Mouse (Mus musculus) erythroblast, embryonic 14.5 days (primary cell): Measurements from ENCODE around the gene Arhgap35. TPM values are rescaled to one million over a fixed set of nuclear protein-coding genes. Genes with fewer than 3 reads are reported as not detected.

Source experiments
- H3K27me3 ChIP-seq: 2 replicates; pipeline ENCODE4 v1.6.1; 2012; ENCODE audit warnings: inconsistent platforms; ENCODE audit not compliant: control insufficient read depth
- H3K36me3 ChIP-seq: 2 replicates; pipeline ENCODE4 v1.6.1; 2012; ENCODE audit warnings: mild to moderate bottlenecking, inconsistent platforms; ENCODE audit not compliant: control insufficient read depth
- H3K4me1 ChIP-seq: 2 replicates; pipeline ENCODE4 v1.6.1; 2012; ENCODE audit warnings: inconsistent platforms; ENCODE audit not compliant: control insufficient read depth
- H3K4me3 ChIP-seq: replicated peaks from 2 replicates; pipeline ENCODE3; 2012; ENCODE audit warnings: moderate library complexity, mild to moderate bottlenecking, inconsistent platforms
- H3K9me3 ChIP-seq: 2 replicates; pipeline ENCODE4 v1.6.1; 2012; ENCODE audit warnings: low read length, inconsistent platforms, mixed read lengths; ENCODE audit not compliant: control insufficient read depth
- GATA1 ChIP-seq: IDR thresholded peaks from 2 replicates; pipeline ENCODE4 v1.6.1; 2012; ENCODE audit warnings: low read length, inconsistent platforms, mixed read lengths
- TAL1 ChIP-seq: IDR thresholded peaks from 3 replicates; pipeline ENCODE4 v1.6.1; 2012; ENCODE audit warnings: low read length, inconsistent platforms, mixed read lengths
- polyA plus RNA-seq: library from polyadenylated mRNA; stranded (reverse); fragments of >175 nt; gene quantifications from 2 replicates; pipeline ENCODE4 v1.2.3, GENCODE M21; 2012

Arhgap35 gene
- polyA plus RNA-seq, 1 experiment: 0.04 TPM

DNA sequence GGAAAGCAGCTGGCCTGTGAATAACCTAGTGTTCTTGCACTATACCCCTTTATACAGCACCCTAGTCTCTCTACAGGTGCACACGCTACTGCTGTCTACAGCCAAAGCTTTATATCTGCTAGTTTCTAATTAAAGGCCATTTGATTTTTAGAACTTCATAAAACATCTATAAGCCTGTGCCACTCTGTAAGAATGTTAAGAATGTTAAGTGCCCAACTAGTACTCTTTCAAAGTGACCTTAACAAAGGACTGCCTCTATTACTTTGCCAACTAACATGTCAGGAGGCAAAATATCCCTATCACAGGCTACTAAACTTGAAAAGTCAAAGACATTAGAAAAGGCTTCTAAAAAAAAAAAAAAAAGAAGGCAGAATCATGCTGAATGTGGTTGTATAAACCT is 31.0 kb downstream of the Arhgap35 start:
- Histone ChIP-seq H3K4me3 (no peak overlapping the region), H3K4me1 (peaks cover 11% of the 10 kb centered on the region), H3K9me3 (no peaks in the 10 kb centered on the region), H3K36me3 (no peaks in the 10 kb centered on the region), H3K27me3 (no peaks in the 10 kb centered on the region)
- TF ChIP-seq GATA1 (no peak), TAL1 (no peak)

DNA sequence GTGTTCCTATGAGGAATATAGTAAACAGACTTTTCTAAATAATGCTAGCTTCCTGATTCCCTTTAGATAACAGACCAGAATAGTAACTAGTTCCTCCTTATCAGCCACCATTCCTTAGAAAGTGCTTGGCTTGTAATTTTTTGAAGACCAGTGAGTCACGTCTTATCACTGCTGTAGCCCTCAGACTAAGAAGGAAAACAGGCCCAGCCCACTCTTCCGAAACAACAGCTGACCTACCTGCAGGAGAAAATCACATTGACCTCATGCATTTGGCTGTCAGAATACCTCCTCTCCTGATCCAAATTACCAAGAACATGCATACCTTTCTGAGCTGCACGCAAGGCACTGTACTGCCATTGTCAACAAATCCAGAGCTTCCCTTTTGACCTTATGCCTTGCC is 32.5 kb downstream of the Arhgap35 start:
- Histone ChIP-seq H3K4me1 (peaks cover 11% of the 10 kb centered on the region), H3K27me3 (no peaks in the 10 kb centered on the region), H3K4me3 (no peak overlapping the region), H3K9me3 (no peaks in the 10 kb centered on the region), H3K36me3 (no peaks in the 10 kb centered on the region)
- TF ChIP-seq GATA1: no peak

DNA sequence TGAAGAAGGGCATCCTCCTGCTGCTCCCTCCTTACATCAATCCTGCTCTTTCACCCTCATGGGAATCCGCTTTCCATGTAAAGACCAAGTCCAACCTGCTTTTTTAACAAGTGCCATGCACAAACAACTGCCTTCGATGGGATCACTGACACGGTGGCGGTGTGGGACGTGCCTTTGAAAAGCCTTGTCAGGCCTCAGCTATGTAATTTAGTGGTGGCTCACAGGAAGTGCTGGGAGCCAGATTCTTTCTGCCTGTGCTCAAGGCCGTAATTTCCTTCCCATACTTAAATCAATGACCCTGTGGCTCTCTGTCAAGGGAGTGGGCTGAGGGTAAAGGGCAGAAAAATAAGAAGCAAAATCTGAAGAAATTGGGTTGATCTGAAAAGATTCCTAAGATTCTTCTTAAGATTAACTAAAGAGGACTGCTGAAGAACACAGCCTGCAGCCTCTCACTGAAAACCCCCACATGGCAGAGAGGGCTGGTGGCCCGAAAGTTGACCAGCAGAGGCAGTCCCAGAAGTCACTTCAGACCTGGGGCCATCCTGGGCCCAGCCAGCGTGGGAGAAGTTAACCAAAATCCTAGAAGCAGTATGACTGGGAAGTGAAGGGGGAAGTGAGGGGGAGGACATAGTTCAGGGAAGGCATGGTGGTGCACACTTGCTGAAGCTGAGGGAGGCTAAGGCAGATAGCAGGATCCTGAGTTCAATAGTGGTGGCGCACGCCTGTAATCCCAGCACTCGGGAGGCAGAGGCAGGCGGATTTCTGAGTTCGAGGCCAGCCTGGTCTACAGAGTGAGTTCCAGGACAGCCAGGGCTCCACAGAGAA is 33.3 kb downstream of the Arhgap35 start:
- TF ChIP-seq GATA1: no peak
- TF ChIP-seq TAL1: no peak
- Histone ChIP-seq H3K4me3 (no peak overlapping the region), H3K4me1 (peaks cover 11% of the 10 kb centered on the region), H3K27me3 (no peaks in the 10 kb centered on the region), H3K9me3 (no peaks in the 10 kb centered on the region), H3K36me3 (no peaks in the 10 kb centered on the region)

DNA sequence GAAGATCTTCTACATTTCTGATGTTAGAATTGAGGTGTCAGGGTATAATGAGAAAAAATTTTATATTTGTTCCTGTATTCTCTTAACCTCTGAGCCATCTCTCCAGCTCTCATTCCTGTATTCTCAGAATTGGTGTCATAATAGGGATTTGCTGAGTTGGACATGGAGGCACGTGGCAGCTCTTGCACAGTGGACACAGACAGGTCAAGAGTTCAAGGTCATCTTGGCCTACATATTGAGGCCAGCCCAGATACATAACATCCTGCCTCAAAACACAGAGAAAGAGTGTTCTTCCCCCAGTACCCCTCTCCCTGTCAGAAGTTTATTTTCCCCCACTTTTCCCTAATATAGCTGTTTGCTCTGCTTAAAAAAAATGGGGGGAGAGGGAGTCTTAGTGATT is 38.1 kb downstream of the Arhgap35 start:
- H3K9me3 ChIP-seq: no peaks in the 10 kb centered on the region
- no peak overlapping the region for H3K4me3 ChIP-seq
- TF ChIP-seq GATA1 (no peak), TAL1 (no peak)
- H3K27me3 ChIP-seq: no peaks in the 10 kb centered on the region
- no peaks in the 10 kb centered on the region for H3K36me3 ChIP-seq
- H3K4me1 ChIP-seq: peaks cover under 1% of the 10 kb centered on the region; the same call in 1 of the 2 replicates

DNA sequence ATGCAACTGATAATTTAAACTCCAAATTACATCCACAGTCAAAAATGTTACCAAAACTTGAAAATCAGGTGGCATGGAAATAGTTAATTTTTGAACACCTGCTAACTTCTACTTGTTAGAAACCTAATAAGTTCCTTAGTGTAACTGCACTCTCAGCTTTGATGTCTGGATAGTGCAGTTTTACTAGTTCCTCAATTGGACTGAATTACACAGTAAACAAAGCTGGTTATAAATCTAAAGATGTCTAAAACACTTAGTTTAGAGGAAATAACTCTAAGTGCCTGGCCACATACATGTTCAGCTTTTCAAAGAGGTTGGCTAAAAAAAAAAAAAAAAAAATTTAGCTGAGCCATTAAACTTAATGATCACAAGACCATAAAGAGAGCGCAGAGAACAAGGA is 43.6 kb downstream of the Arhgap35 start:
- H3K9me3 ChIP-seq: no peaks in the 10 kb centered on the region
- H3K4me3 ChIP-seq: no peak overlapping the region
- H3K27me3 ChIP-seq: no peaks in the 10 kb centered on the region
- no peaks in the 10 kb centered on the region for H3K4me1 ChIP-seq
- no peak for TF ChIP-seq TAL1
- H3K36me3 ChIP-seq: no peaks in the 10 kb centered on the region

DNA sequence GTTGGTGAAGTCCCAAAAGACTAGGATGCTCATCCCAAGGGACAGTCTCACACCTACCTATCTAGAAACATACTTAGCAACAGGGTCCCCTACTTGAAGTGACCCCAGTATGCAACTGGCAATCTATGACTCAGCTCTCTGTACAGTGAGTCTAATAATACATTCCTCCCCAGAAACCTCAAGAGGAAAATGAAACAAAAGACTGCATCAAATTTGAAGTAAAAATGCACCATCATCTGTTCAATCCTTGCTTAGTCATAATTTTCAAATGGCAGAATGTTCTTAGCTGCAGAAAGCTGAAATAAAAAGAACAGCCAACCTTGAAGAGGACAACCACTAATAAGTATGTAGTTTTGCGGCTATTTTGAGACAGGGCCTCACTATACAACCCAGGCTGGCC is 44.1 kb downstream of the Arhgap35 start:
- no peaks in the 10 kb centered on the region for H3K27me3 ChIP-seq
- H3K4me1 ChIP-seq: no peaks in the 10 kb centered on the region
- TF ChIP-seq TAL1 (no peak), GATA1 (no peak)
- no peaks in the 10 kb centered on the region for H3K36me3 ChIP-seq
- H3K4me3 ChIP-seq: no peak overlapping the region
- H3K9me3 ChIP-seq: no peaks in the 10 kb centered on the region

DNA sequence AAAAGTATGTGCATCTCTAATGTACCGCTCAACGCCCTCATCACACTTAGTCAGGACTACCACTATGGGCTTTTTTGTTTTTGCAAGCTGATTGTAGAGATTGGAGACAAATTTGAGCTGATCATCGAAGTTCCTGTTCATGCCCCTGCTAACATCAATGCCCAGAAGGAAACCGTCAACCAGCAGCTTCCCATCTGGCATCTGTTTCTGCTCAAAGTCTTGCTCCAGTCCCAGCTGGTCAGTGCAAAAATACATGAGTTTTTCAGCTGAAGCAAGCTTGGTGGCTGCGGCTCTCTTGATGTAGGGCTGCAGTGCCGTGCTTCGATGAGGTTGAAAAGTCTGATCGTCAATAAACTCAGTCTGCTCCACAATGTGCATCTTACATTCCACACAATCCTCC is 50.3 kb downstream of the Arhgap35 start:
- TF ChIP-seq TAL1: no peak
- TF ChIP-seq GATA1: no peak
- Histone ChIP-seq H3K9me3 (no peaks in the 10 kb centered on the region), H3K36me3 (peaks cover 36% of the 10 kb centered on the region), H3K4me1 (no peaks in the 10 kb centered on the region), H3K4me3 (no peak overlapping the region), H3K27me3 (no peaks in the 10 kb centered on the region)

DNA sequence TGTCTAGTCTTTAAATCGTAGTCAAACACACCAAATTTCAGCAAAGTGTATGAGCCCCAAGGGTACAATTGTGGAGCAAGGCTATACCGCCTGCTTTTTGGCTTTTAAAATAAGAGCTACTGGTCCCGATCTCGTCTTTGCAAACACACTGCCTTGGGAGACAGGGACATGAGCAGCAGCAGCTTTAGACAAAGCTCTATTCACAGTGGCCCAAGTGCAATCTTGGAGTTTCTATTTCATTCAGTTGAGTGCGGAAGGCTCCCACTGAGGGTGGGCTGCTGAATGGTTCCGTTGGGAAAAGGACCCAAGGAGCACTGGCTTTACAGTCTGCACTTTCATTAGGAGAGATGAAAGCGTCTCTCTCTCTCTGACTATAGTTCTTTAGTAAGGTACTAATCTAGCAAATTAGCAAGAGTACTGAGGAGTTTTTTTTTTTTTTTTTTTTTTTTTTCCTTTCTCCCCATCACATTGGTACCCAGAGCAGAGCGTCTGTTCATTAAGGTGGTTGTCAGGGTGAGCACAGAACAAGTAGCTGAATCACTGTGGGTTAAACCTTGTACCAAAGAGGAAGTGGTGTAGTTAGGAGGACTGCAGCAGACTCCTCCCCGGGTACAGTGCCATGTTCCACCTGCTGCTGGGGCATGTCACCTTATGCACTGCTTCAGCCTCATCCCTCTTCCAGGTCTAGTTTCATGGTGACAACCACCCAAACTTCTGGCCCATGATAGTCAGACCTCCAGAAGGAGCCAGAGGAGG is 56.8 kb downstream of the Arhgap35 start:
- TF ChIP-seq TAL1: no peak
- TF ChIP-seq GATA1: no peak
- no peaks in the 10 kb centered on the region for H3K9me3 ChIP-seq

DNA sequence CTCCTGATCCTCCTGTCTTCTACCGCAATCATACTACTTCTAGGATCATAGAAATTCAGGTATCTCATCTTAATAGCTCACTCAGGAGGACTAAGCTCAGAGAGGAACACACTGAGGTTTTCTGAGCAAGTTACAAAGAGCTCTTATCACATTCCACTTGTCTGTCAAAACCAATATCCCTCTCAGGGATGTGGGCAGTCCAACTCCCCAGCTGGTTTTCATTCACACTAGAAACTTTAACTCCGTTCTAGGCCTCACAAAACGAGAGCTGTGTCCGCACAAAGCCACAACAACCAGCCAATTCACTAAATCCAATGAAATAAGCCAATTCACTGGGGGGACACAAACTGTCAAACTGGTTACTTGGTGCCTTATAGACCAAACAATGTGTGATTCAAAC is 57.5 kb downstream of the Arhgap35 start:
- no peaks in the 10 kb centered on the region for H3K27me3 ChIP-seq
- no peak overlapping the region for H3K4me3 ChIP-seq
- peaks cover 11% of the 10 kb centered on the region for H3K36me3 ChIP-seq
- H3K9me3 ChIP-seq: no peaks in the 10 kb centered on the region
- no peak for TF ChIP-seq GATA1
- TF ChIP-seq TAL1: no peak
- no peaks in the 10 kb centered on the region for H3K4me1 ChIP-seq

More for the DNA sequence above, 56.8 kb downstream of the Arhgap35 start:
- no peaks in the 10 kb centered on the region for H3K27me3 ChIP-seq
- H3K4me1 ChIP-seq: no peaks in the 10 kb centered on the region
- peaks cover 18% of the 10 kb centered on the region for H3K36me3 ChIP-seq
- H3K4me3 ChIP-seq: no peak overlapping the region
